Mouse (Mus musculus): ENCODE measurements around the gene Mrpl27.

The Mrpl27 gene

DNA sequence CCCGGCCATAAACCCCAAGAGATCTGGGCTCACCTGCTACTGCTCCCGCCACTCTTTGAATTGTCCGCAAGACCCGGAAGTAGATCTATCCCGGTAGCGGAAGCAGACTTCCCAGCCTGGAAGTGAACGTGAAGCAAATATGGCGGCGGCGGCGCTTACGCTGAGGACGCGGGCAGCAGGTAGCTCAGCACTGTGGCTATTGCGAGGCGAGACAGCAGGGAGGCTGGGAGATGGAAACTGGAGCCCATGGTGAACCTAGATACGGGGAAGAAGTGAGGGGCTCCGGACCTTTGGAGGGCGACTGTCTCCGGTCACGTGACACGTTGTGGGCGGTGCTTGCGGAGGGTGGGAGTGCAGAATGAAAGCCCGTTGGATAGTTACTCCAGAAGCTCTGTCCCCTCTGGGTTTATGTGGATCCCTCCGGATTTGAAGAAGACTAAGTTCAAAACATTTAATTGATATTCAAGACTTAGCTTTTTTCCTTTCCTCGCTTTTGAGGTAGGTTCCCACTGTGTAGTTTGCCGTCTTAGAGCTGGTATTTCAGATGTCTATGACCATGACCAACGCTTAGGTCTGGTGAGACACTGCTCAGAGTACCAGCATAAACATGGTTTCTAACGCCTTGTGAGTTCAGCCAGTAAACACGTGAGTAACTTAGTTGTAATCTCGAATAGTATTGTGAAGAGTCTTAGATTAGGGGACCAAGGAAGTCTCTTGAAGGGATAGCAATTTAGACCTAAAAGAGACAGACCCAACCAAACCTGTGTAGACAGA, at the start of gene Mrpl27, which contains the start of gene Eme1:
Gene Mrpl27, plus strand, starts transcription at position 105 of the 774 bp plus-strand sequence.
Gene Eme1, minus strand, starts transcription at position 302 of the 774 bp plus-strand sequence.
- DNase-seq (ENCODE audit: low read depth, low spot score): peak; percentile 82
- Histone ChIP-seq H3K27me3 (ENCODE audit: control insufficient read depth, insufficient read depth, low read length, poor library complexity, severe bottlenecking) (no peaks in the 10 kb centered on the region), H3K36me3 (ENCODE audit: control insufficient read depth, insufficient read depth, low read length, poor library complexity, severe bottlenecking) (no peaks in the 10 kb centered on the region; the same call in 1 of the 2 replicates)

DNA sequence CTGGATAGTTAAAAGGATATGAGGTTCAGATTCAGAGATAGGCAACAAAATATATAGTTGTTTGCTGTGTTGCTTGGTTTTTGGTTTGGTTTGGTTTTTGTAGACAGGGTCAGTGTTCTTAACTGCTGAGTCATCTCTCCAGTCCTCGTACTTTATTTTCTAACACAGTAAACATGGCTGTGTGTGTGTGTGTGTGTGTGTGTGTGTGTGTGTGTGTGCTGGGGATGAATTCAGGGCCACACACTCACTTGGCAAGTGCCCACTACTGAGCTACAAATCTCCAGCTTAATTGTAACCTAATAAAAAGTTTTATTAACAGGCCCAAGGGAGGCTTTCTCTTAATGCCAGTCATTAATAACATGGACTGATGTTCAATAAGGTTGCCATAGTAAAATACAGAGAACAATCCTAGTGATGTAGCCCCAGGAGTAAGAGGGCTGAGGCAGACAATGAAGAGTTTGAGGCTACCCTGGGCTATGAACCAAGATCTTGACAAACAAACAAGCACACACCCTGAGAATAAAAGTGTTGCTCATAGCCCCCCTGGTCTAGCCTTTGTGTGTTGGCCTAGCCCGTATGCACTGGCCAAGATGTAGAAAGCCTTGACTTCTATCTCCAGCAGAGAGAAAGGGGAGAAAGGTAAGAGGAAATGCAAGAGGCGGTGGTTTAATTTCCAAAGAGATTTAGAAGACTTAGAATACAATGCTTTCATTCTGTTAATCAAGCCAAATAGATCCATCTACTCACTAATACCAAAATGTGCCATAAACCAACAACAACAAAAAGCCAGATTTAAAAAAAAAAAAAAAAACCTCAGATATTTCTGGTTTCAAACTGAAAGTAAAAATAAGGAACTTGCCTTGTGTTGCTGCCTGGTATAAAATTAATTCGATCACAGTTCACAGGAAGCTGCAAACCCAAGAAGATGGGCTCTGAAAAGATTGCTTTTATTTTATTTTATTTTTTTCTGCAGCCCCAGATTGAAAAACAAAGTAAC, 42.5 kb upstream of the Mrpl27 start:
- no peaks in the 10 kb centered on the region; the same call in 1 of the 2 replicates for H3K27me3 ChIP-seq (ENCODE audit: control insufficient read depth, insufficient read depth, low read length, poor library complexity, severe bottlenecking)
- no peaks in the 10 kb centered on the region for H3K36me3 ChIP-seq (ENCODE audit: control insufficient read depth, insufficient read depth, low read length, poor library complexity, severe bottlenecking)
- peak; percentile 55 for DNase-seq (ENCODE audit: low read depth, low spot score)

DNA sequence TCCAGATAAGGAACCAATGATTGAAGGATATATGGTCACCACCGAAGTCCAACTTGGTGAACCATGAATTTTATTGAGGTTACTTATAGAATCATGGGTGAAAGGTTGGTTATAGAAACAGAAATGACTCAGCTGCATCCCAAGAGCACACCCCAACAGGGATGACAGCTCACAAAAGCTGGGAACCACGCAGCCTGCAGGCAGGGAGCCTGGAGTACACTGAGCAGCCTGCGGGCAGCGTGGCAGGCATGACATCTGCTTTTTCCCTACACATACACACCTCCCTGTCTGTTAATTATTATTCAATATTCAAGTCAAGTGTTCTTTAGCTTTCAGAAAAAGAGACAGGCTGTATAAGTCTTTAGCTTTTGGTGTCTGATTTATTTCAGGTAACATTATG, 39.0 kb upstream of the Mrpl27 start:
- Histone ChIP-seq H3K36me3 (ENCODE audit: control insufficient read depth, insufficient read depth, low read length, poor library complexity, severe bottlenecking) (no peaks in the 10 kb centered on the region), H3K27me3 (ENCODE audit: control insufficient read depth, insufficient read depth, low read length, poor library complexity, severe bottlenecking) (no peaks in the 10 kb centered on the region)
- no peak for DNase-seq (ENCODE audit: low read depth, low spot score)

DNA sequence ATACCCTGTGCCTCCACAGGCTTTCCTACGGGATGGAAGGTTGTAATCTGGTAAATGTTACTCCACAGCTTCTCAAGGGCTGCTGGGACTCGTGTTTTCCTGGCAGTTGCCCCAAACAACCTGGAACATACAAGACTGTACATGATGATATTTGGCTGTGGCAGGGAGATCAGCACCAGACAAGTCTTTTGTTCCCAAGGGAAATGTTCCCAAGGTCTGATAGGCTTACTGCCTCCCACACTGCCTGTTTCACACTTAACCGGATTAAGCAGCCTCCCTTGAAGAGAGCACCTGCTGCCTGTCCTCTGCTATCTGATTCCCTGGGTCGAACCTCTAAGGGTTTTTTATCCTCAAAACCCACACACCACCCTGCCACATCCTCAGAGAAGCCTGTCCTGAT, 38.1 kb upstream of the Mrpl27 start:
- H3K27me3 ChIP-seq (ENCODE audit: control insufficient read depth, insufficient read depth, low read length, poor library complexity, severe bottlenecking): no peaks in the 10 kb centered on the region
- DNase-seq (ENCODE audit: low read depth, low spot score): no peak
- H3K36me3 ChIP-seq (ENCODE audit: control insufficient read depth, insufficient read depth, low read length, poor library complexity, severe bottlenecking): no peaks in the 10 kb centered on the region

DNA sequence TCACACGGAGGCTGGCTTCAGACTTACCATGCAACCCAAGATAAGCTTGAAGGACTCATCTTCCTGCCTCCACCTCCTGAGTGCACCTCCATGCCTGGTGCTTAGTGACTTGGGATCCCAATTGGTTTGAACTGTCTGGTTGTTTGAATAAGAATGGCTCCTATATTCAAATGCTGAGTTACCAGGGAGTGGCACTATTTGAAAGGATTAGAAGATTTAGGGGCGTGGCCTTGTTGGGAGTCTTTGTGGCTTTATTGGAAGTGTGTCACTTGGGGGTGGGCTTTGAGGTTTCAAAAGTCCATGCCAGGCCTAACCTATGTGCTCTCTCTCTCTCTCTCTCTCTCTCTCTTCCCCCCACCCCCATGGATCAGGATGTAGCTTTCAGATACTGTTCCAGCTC, 35.9 kb upstream of the Mrpl27 start:
- no peak for DNase-seq (ENCODE audit: low read depth, low spot score)
- Histone ChIP-seq H3K36me3 (ENCODE audit: control insufficient read depth, insufficient read depth, low read length, poor library complexity, severe bottlenecking) (no peaks in the 10 kb centered on the region), H3K27me3 (ENCODE audit: control insufficient read depth, insufficient read depth, low read length, poor library complexity, severe bottlenecking) (no peaks in the 10 kb centered on the region)

GRCm38 (mm10) chr11:94620766-94621457, 32.7 kb upstream of the Mrpl27 start:
- Histone ChIP-seq H3K27me3 (ENCODE audit: control insufficient read depth, insufficient read depth, low read length, poor library complexity, severe bottlenecking) (no peaks in the 10 kb centered on the region), H3K36me3 (ENCODE audit: control insufficient read depth, insufficient read depth, low read length, poor library complexity, severe bottlenecking) (no peaks in the 10 kb centered on the region)
- DNase-seq (ENCODE audit: low read depth, low spot score): no peak

- Histone ChIP-seq H3K36me3 (ENCODE audit: control insufficient read depth, insufficient read depth, low read length, poor library complexity, severe bottlenecking) (no peaks in the 10 kb centered on the region), H3K27me3 (ENCODE audit: control insufficient read depth, insufficient read depth, low read length, poor library complexity, severe bottlenecking) (no peaks in the 10 kb centered on the region)
- DNase-seq (ENCODE audit: low read depth, low spot score): peak; percentile 42
These were observed 32.1 kb upstream of the Mrpl27 start for GRCm38 (mm10) chr11:94621458-94621852.

- no peaks in the 10 kb centered on the region for H3K27me3 ChIP-seq (ENCODE audit: control insufficient read depth, insufficient read depth, low read length, poor library complexity, severe bottlenecking)
- DNase-seq (ENCODE audit: low read depth, low spot score): no peak
- H3K36me3 ChIP-seq (ENCODE audit: control insufficient read depth, insufficient read depth, low read length, poor library complexity, severe bottlenecking): no peaks in the 10 kb centered on the region
These were observed 31.4 kb upstream of the Mrpl27 start for GRCm38 (mm10) chr11:94622162-94622561.

GRCm38 (mm10) chr11:94629199-94629883, 24.2 kb upstream of the Mrpl27 start, which contains the start of gene Lrrc59:
Gene Lrrc59, plus strand, starts transcription at chr11:94629767.
- peak; percentile 96 for DNase-seq (ENCODE audit: low read depth, low spot score)
- Histone ChIP-seq H3K36me3 (ENCODE audit: control insufficient read depth, insufficient read depth, low read length, poor library complexity, severe bottlenecking) (0 out of 2 replicates have a peak, but pooled peaks cover 2% of the 10 kb centered on the region), H3K27me3 (ENCODE audit: control insufficient read depth, insufficient read depth, low read length, poor library complexity, severe bottlenecking) (no peaks in the 10 kb centered on the region)

GRCm38 (mm10) chr11:94629884-94630198, 23.7 kb upstream of the Mrpl27 start:
- DNase-seq (ENCODE audit: low read depth, low spot score): no peak
- H3K27me3 ChIP-seq (ENCODE audit: control insufficient read depth, insufficient read depth, low read length, poor library complexity, severe bottlenecking): no peaks in the 10 kb centered on the region
- 0 out of 2 replicates have a peak, but pooled peaks cover 2% of the 10 kb centered on the region for H3K36me3 ChIP-seq (ENCODE audit: control insufficient read depth, insufficient read depth, low read length, poor library complexity, severe bottlenecking)

DNA sequence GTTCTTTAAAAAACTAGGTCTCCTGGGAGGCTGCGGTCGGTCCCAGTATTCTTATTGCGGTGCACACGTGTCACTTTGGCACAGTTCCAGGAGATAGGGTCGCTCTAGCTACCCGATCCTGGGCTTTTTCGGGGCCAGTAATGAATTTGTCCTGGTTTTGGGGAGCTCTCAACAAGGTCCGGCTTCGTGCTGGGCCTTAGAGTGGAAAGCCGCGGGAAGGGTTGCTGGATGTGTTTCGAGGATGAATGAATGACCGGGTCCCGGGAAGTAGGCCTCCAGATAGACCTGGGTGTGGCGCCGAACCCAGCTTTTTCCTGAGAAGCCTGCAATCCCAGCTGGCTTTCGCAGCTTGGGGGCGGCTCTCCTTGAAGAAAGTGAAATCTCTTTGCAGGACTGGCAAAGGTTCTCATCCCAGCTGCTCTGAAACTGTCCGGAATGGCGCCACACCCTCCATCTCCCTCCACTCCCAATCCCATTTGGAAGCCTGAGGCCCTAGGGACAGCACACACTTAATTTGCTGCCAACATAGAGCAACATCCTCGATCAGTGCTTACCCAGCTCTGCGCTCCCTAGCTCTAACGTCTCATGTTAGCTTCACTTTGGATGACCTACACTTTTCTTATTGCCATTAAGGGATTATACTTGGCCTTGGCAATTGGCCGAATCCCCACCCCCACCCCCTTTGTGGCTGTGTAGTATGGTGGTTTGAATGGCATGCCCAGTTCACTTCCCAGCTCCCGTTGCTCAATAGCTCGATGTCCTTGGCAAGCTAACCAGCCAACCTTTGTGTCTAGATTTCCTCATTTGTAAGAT, 23.2 kb upstream of the Mrpl27 start:
- H3K36me3 ChIP-seq (ENCODE audit: control insufficient read depth, insufficient read depth, low read length, poor library complexity, severe bottlenecking): peaks cover 5% of the 10 kb centered on the region
- peak; percentile 34 for DNase-seq (ENCODE audit: low read depth, low spot score)
- no peaks in the 10 kb centered on the region for H3K27me3 ChIP-seq (ENCODE audit: control insufficient read depth, insufficient read depth, low read length, poor library complexity, severe bottlenecking)

DNA sequence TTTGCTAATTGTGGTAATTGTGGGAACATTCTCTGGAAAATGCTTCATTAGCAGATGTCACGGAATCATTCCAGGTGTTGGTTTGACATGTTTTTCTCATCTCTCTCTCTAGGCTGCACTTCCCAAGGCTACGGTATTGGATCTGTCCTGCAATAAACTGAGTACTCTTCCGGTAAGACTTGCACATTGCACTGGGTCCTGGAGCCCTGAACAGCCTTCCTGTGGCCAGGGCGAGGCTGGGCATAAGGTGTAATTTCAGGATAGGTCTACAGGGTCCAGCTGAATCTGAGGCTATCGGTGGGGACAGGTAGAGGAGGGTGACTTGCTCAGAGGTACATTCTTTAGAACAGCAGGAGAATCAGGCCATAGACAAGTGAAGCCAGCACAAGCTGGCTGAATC, 21.6 kb upstream of the Mrpl27 start:
- H3K36me3 ChIP-seq (ENCODE audit: control insufficient read depth, insufficient read depth, low read length, poor library complexity, severe bottlenecking): peaks cover 12% of the 10 kb centered on the region
- no peaks in the 10 kb centered on the region for H3K27me3 ChIP-seq (ENCODE audit: control insufficient read depth, insufficient read depth, low read length, poor library complexity, severe bottlenecking)
- no peak for DNase-seq (ENCODE audit: low read depth, low spot score)

- DNase-seq (ENCODE audit: low read depth, low spot score): no peak
- peaks cover 12% of the 10 kb centered on the region for H3K36me3 ChIP-seq (ENCODE audit: control insufficient read depth, insufficient read depth, low read length, poor library complexity, severe bottlenecking)
- no peaks in the 10 kb centered on the region for H3K27me3 ChIP-seq (ENCODE audit: control insufficient read depth, insufficient read depth, low read length, poor library complexity, severe bottlenecking)
These were observed 20.6 kb upstream of the Mrpl27 start for GRCm38 (mm10) chr11:94632988-94633387.
